Mouse (Mus musculus) urinary bladder, adult 18-20 months (tissue): Measurements from ENCODE around the gene Nrxn3.

Experiments used
- DNase-seq, 2 experiments: peaks; one replicate each; pipeline ENCODE4 v3.0.0; 2022; ENCODE audit warnings: low spot score in 2 of 2, mixed read lengths in 2 of 2

Gene Nrxn3

DNA sequence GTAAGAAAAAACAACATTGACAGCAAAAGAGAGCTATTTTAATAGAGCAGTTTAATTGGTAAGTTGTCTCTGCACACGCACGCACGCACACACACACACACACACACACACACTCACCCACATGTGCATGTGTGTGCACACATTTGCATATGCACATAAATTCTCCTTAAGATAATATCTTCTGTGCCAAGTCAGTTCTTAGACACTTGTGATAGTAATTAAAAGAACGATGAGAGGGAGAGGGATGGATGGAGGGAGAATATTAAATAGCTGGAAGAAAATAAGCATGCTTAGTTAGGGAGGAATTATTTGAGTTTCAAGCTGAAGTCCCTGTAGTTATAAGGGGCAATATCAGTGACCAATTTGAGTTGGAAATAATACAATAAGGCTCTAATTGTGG lies 203.6 kb downstream of the Nrxn3 start:
- DNase-seq = no peak

GRCm38 (mm10) chr12:88931713-88932112 lies 209.0 kb downstream of the Nrxn3 start:
- no peak for DNase-seq

DNA sequence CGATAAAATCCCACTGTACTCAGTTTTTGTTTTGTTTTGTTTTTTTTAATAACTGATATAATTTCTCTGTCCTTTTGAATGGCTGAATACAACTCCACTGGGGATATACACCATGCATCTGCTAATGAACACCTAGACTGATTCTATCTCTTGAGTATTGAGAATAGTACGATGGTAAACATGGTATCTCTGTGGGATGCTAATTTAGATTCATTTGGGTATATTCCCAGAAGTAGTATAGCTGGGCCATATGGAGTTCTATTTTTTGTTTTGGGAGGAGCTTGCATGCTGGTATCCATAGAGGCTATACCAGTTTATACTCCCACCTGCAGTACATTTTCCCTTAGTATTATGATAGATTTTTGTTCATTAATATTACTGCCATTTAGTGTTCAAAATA lies 217.0 kb downstream of the Nrxn3 start:
- no peak for DNase-seq

GRCm38 (mm10) chr12:88944967-88945366 lies 222.3 kb downstream of the Nrxn3 start:
- no peak for DNase-seq

- no peak for DNase-seq
Observed at GRCm38 (mm10) chr12:88949870-88950269, 227.2 kb downstream of the Nrxn3 start.

GRCm38 (mm10) chr12:88952937-88953600 lies 230.4 kb downstream of the Nrxn3 start:
- no peak for DNase-seq

DNA sequence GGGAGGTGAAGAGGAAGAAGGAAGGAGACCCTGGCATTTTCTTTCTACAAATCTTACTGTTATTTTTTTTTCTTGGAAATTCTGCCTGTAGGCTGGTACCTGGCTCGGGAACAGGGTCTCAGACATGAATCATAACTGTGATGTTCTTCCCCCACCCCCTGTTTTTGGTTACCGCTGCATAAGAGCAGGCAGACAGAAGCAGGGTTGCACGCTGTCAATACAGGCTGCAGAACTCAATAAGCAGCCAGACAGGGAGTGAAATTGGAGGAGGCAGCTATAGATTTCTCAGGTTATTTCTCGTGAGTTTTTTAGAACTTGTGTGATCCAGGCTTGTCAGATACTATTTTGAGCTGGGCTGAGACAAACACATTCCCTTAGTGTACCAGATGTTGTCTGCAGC lies 231.1 kb downstream of the Nrxn3 start:
- no peak for DNase-seq

- DNase-seq = no peak
Observed at GRCm38 (mm10) chr12:88957431-88957830, 234.8 kb downstream of the Nrxn3 start.

GRCm38 (mm10) chr12:88960817-88961216 lies 238.1 kb downstream of the Nrxn3 start:
- no peak for DNase-seq

- no peak for DNase-seq
Observed at GRCm38 (mm10) chr12:88966329-88966728, 243.7 kb downstream of the Nrxn3 start.

- DNase-seq = no peak
Observed at GRCm38 (mm10) chr12:88976621-88977020, 253.9 kb downstream of the Nrxn3 start.

- DNase-seq = no peak
Observed at GRCm38 (mm10) chr12:88983688-88984330, 261.1 kb downstream of the Nrxn3 start.

DNA sequence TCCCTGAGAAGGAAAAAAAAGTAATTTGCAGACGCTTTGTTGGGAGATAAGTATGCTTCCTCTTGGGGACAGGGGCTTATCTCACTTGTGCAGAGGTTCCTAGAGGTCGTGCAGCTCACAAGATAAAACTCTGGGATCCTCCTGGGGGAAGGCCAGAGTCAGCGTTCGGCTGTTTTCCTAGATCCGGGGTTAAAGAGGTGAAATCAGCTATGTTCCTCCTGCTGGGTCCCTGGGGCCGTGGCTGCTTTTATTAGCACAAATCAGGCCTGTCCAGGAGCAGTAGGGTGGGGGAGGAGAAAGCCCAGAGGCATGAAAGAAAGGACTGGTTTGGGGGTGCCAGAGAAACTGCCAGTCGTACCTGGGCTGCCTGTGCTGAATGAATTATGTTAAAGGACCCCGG lies 261.7 kb downstream of the Nrxn3 start:
- no peak for DNase-seq

- no peak for DNase-seq
Observed at GRCm38 (mm10) chr12:88984804-88985203, 262.1 kb downstream of the Nrxn3 start.

DNA sequence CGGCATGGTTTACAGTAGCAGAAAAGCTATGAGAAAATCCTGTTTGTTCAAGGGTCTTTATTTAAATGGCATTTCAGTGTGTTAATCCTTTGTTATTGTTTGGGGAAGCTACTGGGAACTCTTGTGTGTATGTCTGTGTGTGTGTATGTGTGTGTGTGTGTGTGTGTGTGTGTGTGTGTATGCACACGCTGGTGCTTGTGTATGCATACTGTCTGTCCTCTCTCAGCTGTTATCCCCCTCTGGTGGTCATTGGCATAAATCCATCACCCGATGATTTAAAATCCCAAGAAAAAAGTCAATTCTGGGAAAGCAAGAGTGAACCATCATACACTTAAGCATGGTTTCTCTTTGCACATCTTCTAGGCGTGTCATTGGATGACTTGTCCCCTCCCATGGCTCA lies 264.4 kb downstream of the Nrxn3 start:
- DNase-seq = no peak

- no peak for DNase-seq
Observed at GRCm38 (mm10) chr12:88990753-88991152, 268.1 kb downstream of the Nrxn3 start.

GRCm38 (mm10) chr12:88992141-88992540 lies 269.5 kb downstream of the Nrxn3 start:
- no peak for DNase-seq

DNA sequence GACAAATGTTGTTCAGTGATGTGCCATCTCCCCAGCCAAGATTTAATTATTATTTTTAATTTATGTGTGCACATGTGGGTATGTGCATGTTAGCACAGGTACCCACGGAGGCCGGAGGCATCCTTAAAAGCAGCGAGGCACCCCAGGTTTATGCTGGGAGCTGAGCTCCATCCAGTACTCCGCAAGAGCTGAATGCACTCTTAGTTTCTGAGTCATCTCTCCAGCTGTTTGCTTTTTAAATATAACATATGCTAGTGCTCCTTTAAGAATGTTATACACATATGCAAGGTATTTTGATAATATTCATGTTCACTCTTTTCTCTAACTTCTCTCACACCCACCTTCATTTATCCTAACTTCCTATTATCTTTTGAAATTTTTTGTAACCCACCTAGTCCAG lies 271.1 kb downstream of the Nrxn3 start:
- DNase-seq = no peak

DNA sequence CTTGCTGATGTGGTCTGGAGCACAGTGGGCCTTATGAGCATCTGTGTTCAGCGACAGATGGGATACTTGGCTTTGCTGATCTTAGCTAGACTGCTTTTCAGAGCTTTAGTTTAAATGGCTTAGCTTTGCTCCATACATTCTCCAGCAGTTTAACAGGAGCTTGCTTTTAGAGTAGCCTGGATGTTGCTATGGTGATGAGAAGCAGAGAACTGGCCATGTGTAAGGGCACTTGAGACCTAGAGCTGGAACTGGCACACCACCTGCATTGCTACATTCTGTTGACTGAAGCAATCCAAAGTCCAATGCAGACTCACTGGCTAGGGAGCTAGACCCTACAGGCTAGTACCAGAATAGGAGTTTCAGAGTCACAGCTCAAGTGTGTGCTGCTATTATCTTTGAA lies 293.8 kb downstream of the Nrxn3 start:
- no peak for DNase-seq

GRCm38 (mm10) chr12:89025180-89025579 lies 302.5 kb downstream of the Nrxn3 start:
- DNase-seq = no peak

- DNase-seq = no peak
Observed at GRCm38 (mm10) chr12:89035984-89036618, 313.4 kb downstream of the Nrxn3 start.

GRCm38 (mm10) chr12:89040151-89040550 lies 317.5 kb downstream of the Nrxn3 start:
- DNase-seq = no peak

GRCm38 (mm10) chr12:89041429-89042107 lies 318.9 kb downstream of the Nrxn3 start:
- no peak for DNase-seq
